Mouse (Mus musculus) adrenal gland, postnatal 36 days (tissue): ENCODE results near the gene Zfp740. TPM values are rescaled to one million over a fixed set of nuclear protein-coding genes. Genes with fewer than 3 reads are reported as not detected.

Experiments
- DNase-seq, 2 experiments: peaks; one replicate each; pipeline ENCODE4 v3.0.0; 2021; ENCODE audit warnings: mixed read lengths in 1 of 2
- total RNA-seq, 2 experiments: library from RNA; stranded (reverse); gene quantifications; 2 replicates each; pipeline ENCODE4 v1.2.3; 2021

The Zfp740 gene
- total RNA-seq, 2 experiments from 2014 or later: 52.6 to 66.7 TPM

DNA sequence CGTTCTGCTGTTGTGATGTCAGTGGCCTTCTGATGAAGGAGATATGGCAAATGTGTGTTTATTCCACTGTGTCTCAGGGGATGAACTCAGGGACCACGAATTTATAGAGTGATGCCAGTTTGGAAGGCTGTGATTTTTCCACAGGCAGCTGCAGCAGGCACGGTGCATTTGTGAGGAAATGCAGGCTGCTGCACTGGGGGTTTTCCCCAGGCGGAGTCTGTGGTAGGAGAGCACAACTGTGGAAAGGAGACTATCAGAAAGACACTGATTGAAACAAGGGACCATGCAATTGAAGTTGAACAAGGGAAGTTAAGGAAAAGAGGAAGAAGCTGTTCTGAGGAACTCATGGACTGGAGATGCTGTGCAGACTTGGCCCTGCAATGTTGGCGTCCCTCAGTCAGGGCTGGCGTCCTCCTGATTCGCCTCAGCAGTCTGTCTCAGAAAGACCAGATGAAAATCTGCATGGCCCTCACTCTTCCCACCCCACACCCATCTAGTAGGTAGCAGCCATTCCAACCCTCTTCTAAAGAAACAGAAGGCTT is 10.7 kb upstream of the Zfp740 start:
- DNase-seq: no peak

DNA sequence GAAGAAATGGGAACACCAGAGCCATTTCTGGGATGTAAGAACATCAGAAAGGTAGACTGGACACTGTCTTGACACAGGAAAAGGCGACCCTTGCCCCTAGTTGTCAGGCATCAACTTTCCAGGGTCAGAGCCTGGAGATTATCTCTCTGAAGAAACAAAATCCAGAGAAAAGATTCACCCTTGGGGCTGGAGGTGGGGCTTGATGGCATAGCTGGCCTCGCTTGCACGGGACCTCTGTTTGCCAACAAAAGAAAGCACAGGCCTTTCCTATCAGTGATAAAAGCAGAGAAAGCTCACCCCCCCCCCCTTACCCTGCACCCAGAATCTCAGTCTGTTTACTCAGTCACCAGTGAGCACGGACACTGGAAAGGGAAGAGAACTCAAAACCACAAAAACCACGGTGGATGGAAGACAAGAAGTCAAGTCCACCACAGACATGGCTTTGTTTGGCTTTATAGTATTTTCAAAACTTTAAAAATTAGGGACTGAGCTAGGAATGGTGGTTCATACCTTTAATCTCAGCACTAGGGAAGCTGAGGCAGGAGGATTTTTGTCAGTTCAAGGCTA is 10.1 kb upstream of the Zfp740 start:
- DNase-seq: no peak

DNA sequence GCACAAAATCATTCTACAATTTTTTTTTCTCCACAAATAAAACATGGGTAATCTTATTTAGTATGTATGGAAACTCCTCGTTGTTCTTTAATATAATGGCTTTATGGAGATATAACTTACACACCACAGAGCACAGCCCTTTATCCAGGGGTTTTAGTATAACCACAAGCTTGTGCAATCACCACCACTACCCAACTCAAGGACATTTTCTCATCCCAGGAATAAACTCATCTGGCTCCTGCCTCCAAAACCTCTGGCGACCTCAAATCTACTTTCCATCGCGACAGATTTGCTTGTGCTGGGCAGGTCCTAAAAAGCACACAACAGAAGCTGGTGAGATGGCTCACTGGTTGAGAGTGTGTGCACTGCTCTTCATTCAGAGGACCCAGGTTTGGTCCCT is 9.4 kb upstream of the Zfp740 start:
- no peak for DNase-seq

- DNase-seq: no peak
Observed at GRCm38 (mm10) chr15:102194439-102194838, 8.6 kb upstream of the Zfp740 start.

GRCm38 (mm10) chr15:102195373-102195772 is 7.7 kb upstream of the Zfp740 start:
- no peak for DNase-seq

- peak in 1 of 2 experiments; percentile 43 for DNase-seq
Observed at GRCm38 (mm10) chr15:102198841-102199240, 4.2 kb upstream of the Zfp740 start.

DNA sequence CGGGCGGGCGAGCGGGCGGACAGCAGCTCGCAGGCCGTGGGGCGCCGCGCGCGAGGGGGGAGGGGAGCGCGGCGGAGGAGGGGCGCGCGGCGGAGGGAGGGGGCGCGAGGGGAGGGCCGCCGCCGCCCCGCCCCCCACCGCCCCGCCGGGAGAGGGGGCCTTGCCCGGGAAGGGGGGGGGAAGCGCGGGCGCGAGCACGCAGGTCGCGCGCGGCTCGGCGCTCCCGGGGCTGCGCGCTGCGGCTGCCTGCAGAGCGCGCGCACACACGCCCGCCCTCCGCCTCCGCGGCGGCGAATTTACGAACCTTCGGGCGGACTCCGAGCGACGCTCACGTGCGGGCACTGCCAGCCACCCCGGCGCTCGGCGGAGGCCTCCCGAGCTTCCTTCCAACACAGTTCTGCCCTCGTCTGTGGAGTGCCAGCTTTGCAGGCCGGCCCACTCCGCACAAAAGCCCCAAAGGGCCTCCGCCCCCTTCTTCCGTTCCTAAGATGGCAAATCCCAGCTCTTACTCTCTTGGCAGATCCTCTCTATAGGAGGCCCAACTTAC is 859 bp downstream of the Zfp740 start:
- peak; percentile 77 to 86 for DNase-seq

GRCm38 (mm10) chr15:102204674-102205505 is 1.8 kb downstream of the Zfp740 start, which contains the start of gene Csad:
TSS of gene Csad (minus strand) at chr15:102204724.
- DNase-seq: peak in 1 of 2 experiments; percentile 62

- peak in 1 of 2 experiments; percentile 41 for DNase-seq
Observed at GRCm38 (mm10) chr15:102205779-102206178, 2.7 kb downstream of the Zfp740 start.

DNA sequence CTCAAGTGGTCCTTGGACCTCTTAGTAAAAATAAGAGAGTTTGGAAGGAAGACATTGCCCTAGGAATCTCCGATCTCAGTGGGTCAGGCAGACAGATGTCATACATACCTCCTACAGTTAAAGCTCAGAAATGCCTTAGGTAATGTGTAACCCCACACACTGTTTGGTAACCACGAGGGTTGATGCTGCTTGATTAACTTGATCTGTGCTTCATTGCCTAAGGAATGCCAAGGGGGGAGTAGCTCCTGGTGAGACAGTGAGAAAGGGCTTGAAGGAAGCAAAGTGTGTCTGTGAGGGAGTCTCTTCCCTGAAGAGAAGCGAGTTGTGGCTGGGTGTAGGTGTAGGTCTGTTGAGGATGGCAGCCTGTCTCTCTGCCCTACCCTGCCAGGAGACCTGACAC is 4.3 kb downstream of the Zfp740 start:
- DNase-seq: no peak

GRCm38 (mm10) chr15:102208092-102208561 is 5.1 kb downstream of the Zfp740 start:
- DNase-seq: no peak

DNA sequence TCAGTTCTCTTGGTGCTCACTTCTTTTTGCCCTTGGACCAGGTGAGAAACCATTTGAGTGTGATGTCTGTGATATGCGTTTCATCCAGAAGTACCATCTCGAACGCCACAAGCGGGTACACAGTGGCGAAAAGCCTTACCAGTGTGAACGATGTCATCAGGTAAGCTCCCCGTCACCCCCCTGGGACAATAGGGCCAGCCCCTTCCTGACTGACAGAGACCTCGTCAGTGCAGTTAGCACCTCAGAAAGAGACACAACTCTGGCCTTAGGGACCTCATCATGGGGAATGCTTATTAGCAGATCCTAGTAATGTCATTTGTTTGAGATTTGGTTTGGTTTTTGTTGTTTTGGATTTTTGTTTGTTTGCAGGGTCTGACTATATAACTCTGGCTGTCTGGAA is 6.1 kb downstream of the Zfp740 start:
- no peak for DNase-seq

DNA sequence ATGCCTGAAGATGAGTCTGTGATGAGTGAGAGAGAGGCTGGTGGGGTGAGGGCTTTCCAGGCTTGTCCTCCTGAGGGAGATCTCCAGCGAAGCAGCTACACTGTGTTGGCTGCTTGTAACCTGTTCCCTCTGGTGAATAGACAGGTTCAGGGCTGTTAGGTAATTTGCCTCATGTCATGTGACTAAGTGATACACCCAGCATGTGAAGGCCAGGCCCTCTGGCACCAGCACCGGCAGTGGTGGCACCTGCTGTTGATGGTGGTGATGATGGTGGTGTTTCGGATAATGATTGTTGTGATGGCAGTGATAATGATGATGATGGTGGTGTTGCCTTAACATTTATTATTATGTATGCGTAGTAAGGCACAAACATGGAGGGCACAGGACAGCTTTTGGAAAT is 7.8 kb downstream of the Zfp740 start:
- DNase-seq: no peak

DNA sequence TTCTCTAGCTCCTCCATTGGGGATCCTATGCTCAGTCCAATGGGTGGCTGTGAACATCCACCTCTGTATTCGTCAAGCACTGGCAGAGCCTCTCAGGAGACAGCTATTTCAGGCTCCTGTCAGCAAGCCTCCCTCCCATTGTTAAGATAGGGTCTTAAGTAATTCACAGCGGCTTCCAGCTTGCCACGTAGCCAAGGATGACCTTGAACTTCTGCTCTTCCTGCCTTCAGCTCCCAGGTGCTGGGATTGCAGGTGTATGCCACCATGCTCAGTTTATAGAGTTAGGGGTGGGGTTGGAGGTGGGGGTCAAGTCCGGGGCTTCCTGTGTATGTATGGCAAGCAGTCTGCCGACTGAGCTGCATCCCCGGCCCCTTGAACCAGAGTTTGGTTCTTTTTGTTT is 8.8 kb downstream of the Zfp740 start:
- no peak for DNase-seq

DNA sequence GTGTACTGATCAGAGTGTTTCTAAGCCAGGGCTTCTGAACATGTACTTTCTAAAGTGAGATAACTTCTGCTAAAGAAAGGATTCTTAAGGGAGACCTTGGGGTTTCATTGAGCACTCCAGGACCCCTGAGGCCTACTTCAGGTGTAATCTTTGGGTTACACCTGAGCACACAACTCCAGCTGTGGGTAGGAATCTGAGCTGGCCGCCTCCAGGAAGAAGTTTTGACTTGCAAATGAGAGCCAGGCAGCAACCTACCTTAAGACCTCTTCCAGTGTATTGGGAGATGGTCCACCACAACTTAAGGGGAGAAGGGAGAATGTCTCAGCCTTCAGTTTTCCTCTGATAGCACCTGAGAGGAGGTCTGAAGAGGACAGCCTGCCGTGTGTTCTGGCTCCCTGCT is 11.1 kb downstream of the Zfp740 start:
- DNase-seq: no peak

DNA sequence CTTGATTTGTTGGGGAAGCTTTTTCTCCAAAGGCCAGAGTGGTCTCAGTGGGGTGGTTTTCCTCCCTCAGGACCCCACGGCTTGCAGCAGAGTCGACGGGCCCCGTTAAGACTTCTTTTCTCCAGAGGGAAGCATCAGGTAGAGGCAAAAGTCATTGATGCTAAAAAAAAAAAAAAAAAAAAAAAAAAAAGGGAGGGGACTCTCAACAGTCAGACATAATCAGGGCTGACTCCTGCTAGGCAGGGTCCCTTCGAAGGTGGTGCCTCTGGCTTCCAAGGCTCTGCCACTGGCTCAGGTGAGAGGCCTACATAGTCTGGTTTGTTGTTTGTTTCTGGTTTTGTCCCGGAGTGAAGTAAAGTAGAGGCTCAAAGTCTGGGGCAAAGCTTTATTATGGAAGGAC is 12.6 kb downstream of the Zfp740 start:
- DNase-seq: no peak

GRCm38 (mm10) chr15:102216459-102217228 is 13.6 kb downstream of the Zfp740 start:
- DNase-seq: no peak

DNA sequence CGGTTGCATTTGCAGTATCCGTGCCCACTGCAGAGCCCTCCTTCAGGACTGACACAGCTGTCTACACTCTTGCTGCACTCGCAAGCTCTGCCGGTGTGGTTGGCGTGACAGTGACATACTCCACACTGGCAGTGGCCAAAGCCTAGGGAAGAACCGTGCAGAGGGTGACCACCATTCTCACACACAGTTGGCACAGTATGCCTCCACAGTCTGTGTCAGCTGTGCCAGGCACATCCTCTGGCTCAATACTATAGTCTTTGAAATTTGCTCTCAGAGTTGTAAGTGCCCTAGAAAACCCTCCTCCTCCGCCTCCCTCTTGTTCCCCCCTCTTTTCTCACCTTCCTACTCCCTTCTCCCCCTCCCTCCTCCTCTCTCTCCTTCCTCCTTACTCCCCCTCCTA is 14.3 kb downstream of the Zfp740 start:
- no peak for DNase-seq

DNA sequence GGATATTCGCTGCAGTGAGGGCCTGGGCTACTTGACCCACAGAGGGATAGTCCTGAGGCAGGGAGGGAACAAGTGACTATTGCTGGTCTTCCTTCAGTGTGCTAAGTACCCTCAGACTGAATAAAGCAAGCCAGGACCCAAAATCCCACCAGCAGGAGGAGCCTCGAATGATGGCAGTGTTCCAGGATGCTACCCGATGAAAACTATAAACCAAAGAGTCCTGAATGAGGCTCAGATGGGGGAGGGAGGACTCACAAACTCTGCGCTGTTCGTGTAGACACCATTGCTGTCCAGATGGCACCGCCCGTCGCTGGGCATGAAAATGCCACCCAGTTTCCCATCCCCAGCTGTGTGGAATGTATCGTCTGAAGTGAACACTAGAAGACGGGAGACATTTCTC is 19.3 kb downstream of the Zfp740 start:
- no peak for DNase-seq

DNA sequence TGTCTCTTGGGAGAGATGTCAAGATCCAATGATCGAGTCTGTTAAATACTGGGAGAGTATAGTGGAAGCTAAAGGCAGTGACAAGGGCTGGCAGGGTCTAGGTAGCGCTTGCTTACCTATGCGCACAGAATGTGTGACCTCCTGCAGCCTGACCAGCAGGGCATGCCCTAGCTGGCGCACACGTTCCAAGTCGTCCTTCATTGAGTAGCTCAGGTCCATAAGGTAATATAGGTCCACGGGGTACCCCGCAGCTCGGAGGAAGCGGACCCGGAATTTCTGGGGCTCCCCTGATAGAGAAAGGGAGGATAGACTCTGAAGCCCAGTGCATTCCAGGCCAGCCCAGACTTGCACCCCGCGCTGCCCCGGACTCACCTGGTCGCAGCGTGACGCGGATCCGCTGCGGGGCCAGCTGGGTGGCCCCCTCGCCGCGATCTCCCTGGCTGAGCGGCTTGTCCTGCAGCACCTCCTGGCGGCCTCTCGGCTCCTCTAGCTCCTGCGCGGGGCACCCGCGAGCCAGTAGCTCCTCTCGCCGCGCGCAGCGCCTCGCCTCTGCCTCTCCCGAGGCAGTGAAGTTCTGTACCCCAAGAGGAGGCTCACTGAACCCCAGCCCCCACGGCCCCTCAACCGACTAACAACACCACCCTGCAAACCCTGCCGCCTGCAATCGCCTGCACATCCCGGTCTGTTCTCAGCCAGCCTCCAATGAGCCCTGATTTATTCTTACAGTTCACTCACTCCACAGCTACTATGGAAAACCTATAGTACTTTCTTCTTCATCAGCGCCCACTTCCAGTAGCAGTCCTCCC is 21.3 kb downstream of the Zfp740 start:
- peak; percentile 89 to 93 for DNase-seq

GRCm38 (mm10) chr15:102224992-102225617 is 22.1 kb downstream of the Zfp740 start:
- DNase-seq: no peak
